Comparison of ENCODE assay signal across 17 mouse cellular contexts in the genomic region with DNA sequence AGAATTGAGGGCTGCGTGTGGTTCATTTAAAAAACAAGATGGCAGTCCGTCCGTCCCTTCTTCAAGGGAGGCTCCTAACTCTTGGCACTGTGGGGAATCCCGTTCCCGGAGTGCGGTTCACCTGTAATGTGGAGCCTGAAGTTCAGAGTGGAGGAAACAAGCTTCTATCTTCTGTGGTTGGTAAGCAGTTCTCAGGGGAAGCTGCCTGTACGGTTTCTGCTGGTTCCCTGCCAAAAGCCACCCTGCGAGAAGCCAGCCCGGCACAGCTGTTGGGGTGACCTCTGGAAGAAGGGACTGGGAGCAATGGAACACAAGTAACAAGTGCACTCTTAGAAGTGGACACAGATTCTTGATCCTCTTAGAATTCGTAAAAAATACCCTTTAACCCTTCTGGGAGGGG.
A peak's percentile ranks its signal among the peaks of the same experiment; 100 is the strongest.
DNase-seq lines count a peak whose midpoint lies in the region; ATAC-seq and TF ChIP-seq lines count a peak whose summit lies in the region.
"Had no signal": no experiment of that assay in that cellular context is flagged by ENCODE, and none has a peak within 500 bp of the region (broad histone marks: within the 10 kb centered on the region; RNA-seq: fewer than 3 reads in every experiment).

No protein-coding gene starts in this region.

- H3K79me2 ChIP-seq in myocyte (ENCODE audit: control insufficient read depth, insufficient read depth), result no peaks in the 10 kb centered on the region

- H3K27me3 ChIP-seq in kidney, adult 2 months (replicated peaks; ENCODE audit: control insufficient read depth, insufficient read depth, low read length), result no peaks in the 10 kb centered on the region
- no peaks in the 10 kb centered on the region for H3K27me3 ChIP-seq in kidney, embryonic 15.5 days
- H3K27me3 ChIP-seq in myocyte (ENCODE audit: control insufficient read depth, insufficient read depth, insufficient read length), result no peaks in the 10 kb centered on the region
- H3K27me3 ChIP-seq in midbrain, embryonic 10.5 days (ENCODE audit: low read depth, poor library complexity, severe bottlenecking), result no peaks in the 10 kb centered on the region
- H3K27me3 ChIP-seq: forebrain, embryonic 12.5 days; heart, embryonic 15.5 days; midbrain, embryonic 12.5 days had no signal

- H3K4me3 ChIP-seq in kidney, adult 2 months (ENCODE audit: insufficient read depth, low read depth, low read length), result no peak overlapping the region
- no peak overlapping the region for H3K4me3 ChIP-seq in kidney, embryonic 15.5 days (replicated peaks)
- no peak overlapping the region for H3K4me3 ChIP-seq in myocyte
- H3K4me3 ChIP-seq in midbrain, embryonic 10.5 days, result no peak overlapping the region
- H3K4me3 ChIP-seq: forebrain, embryonic 12.5 days; heart, embryonic 15.5 days; midbrain, embryonic 12.5 days had no signal

- no peaks in the 10 kb centered on the region for H3K9me3 ChIP-seq in kidney, embryonic 15.5 days (replicated peaks)
- no peaks in the 10 kb centered on the region for H3K9me3 ChIP-seq in midbrain, embryonic 10.5 days (replicated peaks)
- H3K9me3 ChIP-seq: forebrain, embryonic 12.5 days; heart, embryonic 15.5 days; midbrain, embryonic 12.5 days had no signal

- H3K36me3 ChIP-seq in kidney, adult 2 months (ENCODE audit: control insufficient read depth, insufficient read depth, low read length), result no peaks in the 10 kb centered on the region
- H3K36me3 ChIP-seq in kidney, embryonic 15.5 days, result no peaks in the 10 kb centered on the region
- no peaks in the 10 kb centered on the region for H3K36me3 ChIP-seq in myocyte (ENCODE audit: control insufficient read depth, insufficient read depth)
- H3K36me3 ChIP-seq in midbrain, embryonic 10.5 days, result no peaks in the 10 kb centered on the region
- H3K36me3 ChIP-seq: forebrain, embryonic 12.5 days; heart, embryonic 15.5 days; midbrain, embryonic 12.5 days had no signal

- WGBS in kidney, adult 2 months, result 56% methylated on average over 10 of the region's 10 CpGs
- WGBS in kidney, embryonic 15.5 days, result 78% methylated on average over 10 of the region's 10 CpGs
- WGBS in midbrain, embryonic 10.5 days, result 92% methylated on average over 10 of the region's 10 CpGs

- H3K27ac ChIP-seq in kidney, adult 2 months (ENCODE audit: insufficient read depth, low read depth, low read length), result peak overlapping the region; percentile 4; the same call in 1 of the 2 replicates
- H3K27ac ChIP-seq in kidney, embryonic 15.5 days, result no peak overlapping the region
- H3K27ac ChIP-seq in midbrain, embryonic 10.5 days (replicated peaks), result no peak overlapping the region
- H3K27ac ChIP-seq: forebrain, embryonic 12.5 days; heart, embryonic 15.5 days; hindbrain, embryonic 14.5 days; midbrain, embryonic 12.5 days had no signal

- TF ChIP-seq CTCF in kidney, adult 2 months (conservative IDR thresholded peaks at IDR 0.05; ENCODE audit: insufficient read depth, insufficient read length, low read depth, low read length), result no peak

- TF ChIP-seq POLR2A in kidney, adult 2 months (IDR thresholded peaks at IDR 0.05; ENCODE audit: low read depth, low read length), result no peak
- no peak for TF ChIP-seq POLR2A in myocyte (IDR thresholded peaks at IDR 0.05; ENCODE audit: insufficient read length, low read depth)

- H3ac ChIP-seq in myocyte (ENCODE audit: control insufficient read depth, insufficient read length), result no peak overlapping the region

- H3K4me2 ChIP-seq in kidney, embryonic 15.5 days, result no peak overlapping the region
- no peak overlapping the region for H3K4me2 ChIP-seq in myocyte (ENCODE audit: low read depth)
- H3K4me2 ChIP-seq: forebrain, embryonic 12.5 days; heart, embryonic 15.5 days; hindbrain, embryonic 14.5 days; lung, embryonic 14.5 days; midbrain, embryonic 12.5 days had no signal

- peaks cover 2% of the 10 kb centered on the region; the same call in 1 of the 2 replicates for H3K4me1 ChIP-seq in kidney, adult 2 months (ENCODE audit: control insufficient read depth, insufficient read depth, low read length)
- peaks cover 6% of the 10 kb centered on the region for H3K4me1 ChIP-seq in kidney, embryonic 15.5 days
- 0 out of 2 replicates have a peak, but pooled peaks cover 3% of the 10 kb centered on the region for H3K4me1 ChIP-seq in midbrain, embryonic 10.5 days
- H3K4me1 ChIP-seq: forebrain, embryonic 12.5 days; heart, embryonic 15.5 days; midbrain, embryonic 12.5 days had no signal

- H3K9ac ChIP-seq in kidney, embryonic 15.5 days, result no peak overlapping the region
- H3K9ac ChIP-seq: forebrain, embryonic 12.5 days; heart, embryonic 15.5 days; hindbrain, embryonic 14.5 days; lung, embryonic 14.5 days; midbrain, embryonic 12.5 days had no signal

- no peak for ATAC-seq in kidney, embryonic 15.5 days (replicated peaks; ENCODE audit: low FRiP score)
- ATAC-seq: intestine, postnatal 0 days had no signal

- peak; percentile 30 for DNase-seq in gastrocnemius, adult 18-20 months (ENCODE audit: low spot score)
- DNase-seq in gastrocnemius, adult 8-10 months (ENCODE audit: low spot score in 2 of 2), result no peak
- DNase-seq in kidney, adult 2 months, result peak; percentile 81
- DNase-seq in gastrocnemius, postnatal 25 days, result peak; percentile 29
- DNase-seq in cerebellum, postnatal 10 days, result no peak
- DNase-seq in midbrain, embryonic 10.5 days (ENCODE audit: low spot score), result no peak
- DNase-seq: cerebellum, adult 9-11 months; embryo, embryonic 11 days; lung, embryonic 14.5 days; thymus, postnatal 4 days had no signal

TF ChIP-seq in myocyte, 11 proteins besides CTCF, POLR2A, EP300 and RAD21:
- TF ChIP-seq MYOD1 (IDR thresholded peaks at IDR 0.05; ENCODE audit: control insufficient read depth in 1 of 3, insufficient read length in 2 of 3, low read depth in 2 of 3), result peak in 2 of 3 experiments; percentile 2 to 5
- TF ChIP-seq MYOG (IDR thresholded peaks at IDR 0.05; ENCODE audit: control insufficient read depth in 1 of 3, insufficient read depth in 1 of 3, insufficient read length in 2 of 3, low read depth in 2 of 3), result peak in 1 of 3 experiments; percentile 49
- no peak for TF ChIP-seq MAX (IDR thresholded peaks at IDR 0.05; ENCODE audit: low read depth)

Comparison
In these comparisons a context has a peak if more than half of its experiments do, and no peak if none do; other contexts are left out.
1. DNase-seq: peak in gastrocnemius, adult 18-20 months (single experiment), kidney, adult 2 months (single experiment) and gastrocnemius, postnatal 25 days (single experiment); none in gastrocnemius, adult 8-10 months (0 of 2), cerebellum, postnatal 10 days (0 of 2) and midbrain, embryonic 10.5 days (single experiment).